Mouse (Mus musculus): Measurements from ENCODE around the gene Rem2. TPM values are rescaled to one million over a fixed set of nuclear protein-coding genes. Genes with fewer than 3 reads are reported as not detected.
A peak's percentile ranks its signal among the peaks of the same experiment; 100 is the strongest.

The Rem2 gene
- polyA plus RNA-seq, 1 experiment: 0.80 TPM

GRCm38 (mm10) chr14:54431334-54432077 lies 44.4 kb upstream of the Rem2 start, which contains the start of gene Mmp14:
Mmp14 (plus strand) TSS chr14:54431612.
- WGBS: 3% methylated on average over 49 of the region's 49 CpGs
- peaks cover 3% of the 10 kb centered on the region; the same call in 1 of the 2 replicates for H3K4me1 ChIP-seq (ENCODE audit: control insufficient read depth, insufficient read depth, low read length)
- peak within 1 kb of the TSS; percentile 42 for H3K27ac ChIP-seq (ENCODE audit: control insufficient read depth, insufficient read depth, low read depth, low read length, poor library complexity)
- no peak for TF ChIP-seq CTCF (IDR thresholded peaks at IDR 0.05; ENCODE audit: control insufficient read depth, insufficient read depth, low read length)
- TF ChIP-seq POLR2A (IDR thresholded peaks at IDR 0.05; ENCODE audit: borderline replicate concordance, control insufficient read depth, low read depth, low read length): no peak
- H3K4me3 ChIP-seq (replicated peaks; ENCODE audit: control insufficient read depth, low read depth, low read length): peak within 1 kb of the TSS; percentile 44

GRCm38 (mm10) chr14:54432078-54432836 lies 43.6 kb upstream of the Rem2 start:
- TF ChIP-seq CTCF (IDR thresholded peaks at IDR 0.05; ENCODE audit: control insufficient read depth, insufficient read depth, low read length) (no peak), POLR2A (IDR thresholded peaks at IDR 0.05; ENCODE audit: borderline replicate concordance, control insufficient read depth, low read depth, low read length) (0 out of 2 replicates have a peak, but pooled peaks have one; percentile 17)
- 17% methylated on average over 54 of the region's 54 CpGs for WGBS

GRCm38 (mm10) chr14:54432837-54433830 lies 42.8 kb upstream of the Rem2 start:
- TF ChIP-seq CTCF (IDR thresholded peaks at IDR 0.05; ENCODE audit: control insufficient read depth, insufficient read depth, low read length): no peak
- no peak for TF ChIP-seq POLR2A (IDR thresholded peaks at IDR 0.05; ENCODE audit: borderline replicate concordance, control insufficient read depth, low read depth, low read length)
- Histone ChIP-seq H3K4me1 (ENCODE audit: control insufficient read depth, insufficient read depth, low read length) (peaks cover 3% of the 10 kb centered on the region; the same call in 1 of the 2 replicates), H3K27ac (ENCODE audit: control insufficient read depth, insufficient read depth, low read depth, low read length, poor library complexity) (no peak overlapping the region), H3K4me3 (replicated peaks; ENCODE audit: control insufficient read depth, low read depth, low read length) (no peak overlapping the region)
- 46% methylated on average over 17 of the region's 17 CpGs for WGBS

More at GRCm38 (mm10) chr14:54432078-54432836, 43.6 kb upstream of the Rem2 start:
- peaks cover 3% of the 10 kb centered on the region; the same call in 1 of the 2 replicates for H3K4me1 ChIP-seq (ENCODE audit: control insufficient read depth, insufficient read depth, low read length)
- H3K4me3 ChIP-seq (replicated peaks; ENCODE audit: control insufficient read depth, low read depth, low read length): peak overlapping the region; percentile 32
- peak overlapping the region; percentile 42 for H3K27ac ChIP-seq (ENCODE audit: control insufficient read depth, insufficient read depth, low read depth, low read length, poor library complexity)

- Histone ChIP-seq H3K4me3 (replicated peaks; ENCODE audit: control insufficient read depth, low read depth, low read length) (no peak overlapping the region), H3K27ac (ENCODE audit: control insufficient read depth, insufficient read depth, low read depth, low read length, poor library complexity) (no peak overlapping the region), H3K4me1 (ENCODE audit: control insufficient read depth, insufficient read depth, low read length) (peaks cover 3% of the 10 kb centered on the region; the same call in 1 of the 2 replicates)
- 75% methylated on average over 12 of the region's 12 CpGs for WGBS
- TF ChIP-seq POLR2A (IDR thresholded peaks at IDR 0.05; ENCODE audit: borderline replicate concordance, control insufficient read depth, low read depth, low read length) (no peak), CTCF (IDR thresholded peaks at IDR 0.05; ENCODE audit: control insufficient read depth, insufficient read depth, low read length) (no peak)
These were observed 41.9 kb upstream of the Rem2 start for GRCm38 (mm10) chr14:54433941-54434531.

- Histone ChIP-seq H3K27ac (ENCODE audit: control insufficient read depth, insufficient read depth, low read depth, low read length, poor library complexity) (no peak overlapping the region), H3K4me3 (replicated peaks; ENCODE audit: control insufficient read depth, low read depth, low read length) (no peak overlapping the region), H3K4me1 (ENCODE audit: control insufficient read depth, insufficient read depth, low read length) (peaks cover 3% of the 10 kb centered on the region; the same call in 1 of the 2 replicates)
- TF ChIP-seq CTCF (IDR thresholded peaks at IDR 0.05; ENCODE audit: control insufficient read depth, insufficient read depth, low read length): no peak
- TF ChIP-seq POLR2A (IDR thresholded peaks at IDR 0.05; ENCODE audit: borderline replicate concordance, control insufficient read depth, low read depth, low read length): no peak
- 73% methylated on average over 11 of the region's 11 CpGs for WGBS
These were observed 40.5 kb upstream of the Rem2 start for GRCm38 (mm10) chr14:54435194-54435918.

DNA sequence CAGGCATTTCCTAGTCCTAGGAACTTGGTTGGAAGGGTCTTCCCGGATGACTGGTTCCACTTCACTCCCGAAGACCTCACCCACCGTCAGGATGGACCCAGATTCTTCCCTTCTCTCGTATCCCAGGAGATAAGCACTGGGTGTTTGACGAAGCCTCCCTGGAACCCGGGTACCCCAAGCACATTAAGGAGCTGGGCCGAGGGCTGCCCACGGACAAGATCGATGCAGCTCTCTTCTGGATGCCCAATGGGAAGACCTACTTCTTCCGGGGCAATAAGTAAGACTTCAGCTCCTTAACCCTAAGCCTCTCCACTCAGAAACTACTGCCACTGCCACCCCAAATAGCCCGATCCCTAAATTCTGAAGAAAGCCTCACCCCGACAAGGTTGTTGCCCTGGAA lies 36.7 kb upstream of the Rem2 start:
- WGBS: 91% methylated on average over 12 of the region's 12 CpGs
- no peak for TF ChIP-seq CTCF (IDR thresholded peaks at IDR 0.05; ENCODE audit: control insufficient read depth, insufficient read depth, low read length)
- TF ChIP-seq POLR2A (IDR thresholded peaks at IDR 0.05; ENCODE audit: borderline replicate concordance, control insufficient read depth, low read depth, low read length): no peak

DNA sequence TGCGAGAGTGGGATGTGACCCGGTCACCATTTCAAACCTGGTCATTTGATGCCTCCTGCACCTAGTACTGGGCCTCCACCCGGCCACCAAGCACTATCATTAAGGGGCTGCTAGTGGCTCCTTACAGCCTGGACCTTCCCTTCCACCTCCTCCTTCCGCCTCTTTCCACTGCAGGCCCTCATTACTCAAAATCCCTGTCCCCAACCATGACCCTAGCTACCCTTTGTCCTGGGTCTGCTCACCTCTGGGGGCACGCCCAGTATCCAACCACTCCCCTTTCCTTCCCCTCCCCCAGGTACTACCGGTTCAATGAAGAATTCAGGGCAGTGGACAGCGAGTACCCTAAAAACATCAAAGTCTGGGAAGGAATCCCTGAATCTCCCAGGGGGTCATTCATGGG lies 36.3 kb upstream of the Rem2 start:
- Histone ChIP-seq H3K4me3 (replicated peaks; ENCODE audit: control insufficient read depth, low read depth, low read length) (no peak overlapping the region), H3K27ac (ENCODE audit: control insufficient read depth, insufficient read depth, low read depth, low read length, poor library complexity) (no peak overlapping the region), H3K4me1 (ENCODE audit: control insufficient read depth, insufficient read depth, low read length) (peaks cover 4% of the 10 kb centered on the region; the same call in 1 of the 2 replicates)
- TF ChIP-seq POLR2A (IDR thresholded peaks at IDR 0.05; ENCODE audit: borderline replicate concordance, control insufficient read depth, low read depth, low read length) (no peak), CTCF (IDR thresholded peaks at IDR 0.05; ENCODE audit: control insufficient read depth, insufficient read depth, low read length) (no peak)
- WGBS: 79% methylated on average over 7 of the region's 7 CpGs

More for the DNA sequence above, 36.7 kb upstream of the Rem2 start:
- H3K27ac ChIP-seq (ENCODE audit: control insufficient read depth, insufficient read depth, low read depth, low read length, poor library complexity): no peak overlapping the region
- H3K4me1 ChIP-seq (ENCODE audit: control insufficient read depth, insufficient read depth, low read length): peaks cover 4% of the 10 kb centered on the region; the same call in 1 of the 2 replicates
- H3K4me3 ChIP-seq (replicated peaks; ENCODE audit: control insufficient read depth, low read depth, low read length): no peak overlapping the region
